8 mouse cellular contexts compared by ENCODE assay signal in genomic region chr12:17690564-17691281, GRCm38 (mm10). TPM values are rescaled to one million over a fixed set of nuclear protein-coding genes. Genes with fewer than 3 reads are reported as not detected.
DNase-seq lines count a peak whose midpoint lies in the region; ATAC-seq and TF ChIP-seq lines count a peak whose summit lies in the region.

TSS of gene Hpcal1 (plus strand) at chr12:17690856.

- H3K4me2 ChIP-seq in forebrain, embryonic 15.5 days (replicated peaks): peak within 1 kb of the TSS; percentile 92
- H3K4me2 ChIP-seq in liver, postnatal 0 days (ENCODE audit: low read depth, low read length): peak within 1 kb of the TSS; percentile 79
- peak within 1 kb of the TSS; percentile 88 for H3K4me2 ChIP-seq in neural tube, embryonic 13.5 days

- TF ChIP-seq EP300 in liver, postnatal 0 days (IDR thresholded peaks at IDR 0.05; ENCODE audit: low read depth): no peak

- peak; percentile 90 for ATAC-seq in forebrain, embryonic 15.5 days (replicated peaks)
- peak; percentile 93 for ATAC-seq in liver, postnatal 0 days
- peak; percentile 88 for ATAC-seq in neural tube, embryonic 13.5 days (ENCODE audit: low read depth)

- intact Hi-C loops in heart, postnatal 14 days (cut with DNase I): loop anchor here (5.0 kb wide), 5 partner anchors 37 to 133 kb away; no protein-coding TSS in a partner anchor

- no peak for TF ChIP-seq CTCF in liver, postnatal 0 days (IDR thresholded peaks at IDR 0.05; ENCODE audit: low read depth)

- H3K9ac ChIP-seq in forebrain, embryonic 15.5 days (replicated peaks): peak within 1 kb of the TSS; percentile 68
- peak within 1 kb of the TSS; percentile 77 for H3K9ac ChIP-seq in liver, postnatal 0 days (replicated peaks)
- peak within 1 kb of the TSS; percentile 80 for H3K9ac ChIP-seq in neural tube, embryonic 13.5 days

- no peaks in the 10 kb centered on the region for H3K27me3 ChIP-seq in forebrain, embryonic 15.5 days
- no peaks in the 10 kb centered on the region for H3K27me3 ChIP-seq in liver, postnatal 0 days (ENCODE audit: insufficient read depth, low read length)
- H3K27me3 ChIP-seq in neural tube, embryonic 13.5 days: 0 out of 2 replicates have a peak, but pooled peaks cover 4% of the 10 kb centered on the region

- peak; percentile 88 for DNase-seq in ES-CJ7 (ENCODE audit: low read depth, low spot score)
- DNase-seq in cerebellum, adult 11-12 months: peak; percentile 91
- DNase-seq in heart, postnatal 14 days: peak; percentile 97 to 98
- peak; percentile 93 for DNase-seq in layer of hippocampus, adult 11-12 months (ENCODE audit: low spot score)
- DNase-seq in liver, postnatal 0 days: peak; percentile 96
- DNase-seq in telencephalon, adult 2 months (ENCODE audit: low read depth, low spot score): peak; percentile 34

- H3K4me1 ChIP-seq in forebrain, embryonic 15.5 days: peaks cover 25% of the 10 kb centered on the region
- H3K4me1 ChIP-seq in liver, postnatal 0 days (ENCODE audit: insufficient read depth): peaks cover 32% of the 10 kb centered on the region
- H3K4me1 ChIP-seq in neural tube, embryonic 13.5 days (replicated peaks): peaks cover 28% of the 10 kb centered on the region

- H3K9me3 ChIP-seq in forebrain, embryonic 15.5 days: no peaks in the 10 kb centered on the region
- H3K9me3 ChIP-seq in liver, postnatal 0 days (ENCODE audit: low read length): no peaks in the 10 kb centered on the region
- no peaks in the 10 kb centered on the region for H3K9me3 ChIP-seq in neural tube, embryonic 13.5 days

- peak within 1 kb of the TSS; percentile 70 for H3K4me3 ChIP-seq in forebrain, embryonic 15.5 days
- peak within 1 kb of the TSS; percentile 81 for H3K4me3 ChIP-seq in liver, postnatal 0 days (ENCODE audit: low read depth, low read length)
- peak within 1 kb of the TSS; percentile 56 for H3K4me3 ChIP-seq in neural tube, embryonic 13.5 days

- H3K27ac ChIP-seq in forebrain, embryonic 15.5 days (replicated peaks): no peak within 1 kb of the TSS; the same call in 1 of the 2 replicates
- H3K27ac ChIP-seq in liver, postnatal 0 days (ENCODE audit: low read depth): peak within 1 kb of the TSS; percentile 73
- H3K27ac ChIP-seq in neural tube, embryonic 13.5 days (replicated peaks): 0 out of 2 replicates have a peak within 1 kb of the TSS, but pooled peaks have one; percentile 46

- H3K36me3 ChIP-seq in forebrain, embryonic 15.5 days: no peaks in the 10 kb centered on the region
- H3K36me3 ChIP-seq in liver, postnatal 0 days (replicated peaks; ENCODE audit: insufficient read depth, low read length): no peaks in the 10 kb centered on the region
- H3K36me3 ChIP-seq in neural tube, embryonic 13.5 days: no peaks in the 10 kb centered on the region

- under 1% methylated on average over 72 of the region's 72 CpGs for WGBS in forebrain, embryonic 15.5 days
- under 1% methylated on average over 60 of the region's 72 CpGs for WGBS in liver, postnatal 0 days (ENCODE audit: insufficient replicate concordance)
- 1% methylated on average over 54 of the region's 72 CpGs for WGBS in neural tube, embryonic 13.5 days

RNA-seq across cellular contexts. Expression of gene Hpcal1, which starts in this region (rescaled TPM):
- 30.5 and 36.1 TPM in 2 replicates for polyA plus RNA-seq in forebrain, embryonic 15.5 days (2015; fragmentation: Nextera tagmentation; extraction: Ambion mirVana)
- 10 to 100 TPM; 26.4 to 27.1 TPM for total RNA-seq in heart, postnatal 14 days (2021)
- 18.6 and 20.8 TPM in 2 replicates for polyA plus RNA-seq in liver, postnatal 0 days (2015; fragmentation: Nextera tagmentation; extraction: Ambion mirVana)
- polyA plus RNA-seq in neural tube, embryonic 13.5 days (2015; fragmentation: Nextera tagmentation; extraction: Ambion mirVana): 77.0 and 79.2 TPM in 2 replicates

Comparison
In these comparisons a context has a peak if more than half of its experiments do, and no peak if none do; other contexts are left out.
1. DNase-seq: peak in every context shown above with its lines; median percentile 98 in heart, postnatal 14 days; 96 in liver, postnatal 0 days; 93 in layer of hippocampus, adult 11-12 months; 91 in cerebellum, adult 11-12 months; 88 in ES-CJ7; 34 in telencephalon, adult 2 months.